Mouse (Mus musculus): ENCODE measurements around the gene Bmp4. TPM values are rescaled to one million over a fixed set of nuclear protein-coding genes. Genes with fewer than 3 reads are reported as not detected.

The Bmp4 gene
- not detected for total RNA-seq (2023)

DNA sequence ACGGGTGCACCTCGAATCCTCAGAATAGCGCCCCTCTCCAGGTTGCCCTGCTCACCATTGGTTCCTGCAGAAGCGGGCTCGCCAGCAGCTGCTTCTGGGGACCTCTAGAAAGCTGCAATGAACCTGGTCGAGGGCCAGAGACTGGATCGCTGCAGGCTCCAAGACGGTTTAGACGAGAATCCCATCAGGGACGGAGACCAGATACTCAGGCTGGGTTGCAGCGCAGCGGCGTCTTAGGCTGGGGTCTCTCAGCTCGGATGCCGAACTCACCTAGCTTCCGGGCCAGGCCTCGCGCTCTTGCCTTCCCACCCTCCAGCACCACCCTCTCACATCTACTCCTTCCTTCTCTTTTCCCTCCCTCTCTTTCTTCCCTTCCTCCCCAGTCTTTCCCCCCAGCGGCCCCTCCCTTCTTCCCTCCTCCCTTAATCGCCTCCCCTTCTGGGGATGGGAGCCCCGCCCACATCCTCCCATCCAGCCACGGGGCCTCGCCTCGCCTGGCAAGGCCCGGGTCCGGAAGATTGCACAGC is at the start of gene Bmp4:
Gene Bmp4, minus strand, starts transcription at position 421 of the 527 bp plus-strand sequence.

GRCm38 (mm10) chr14:46379285-46379684 is 11.2 kb downstream of the Bmp4 start, which contains the start of gene Gm15217:
TSS of gene Gm15217 (plus strand) at chr14:46379414.

Other genes with a start within 250 kb of the Bmp4 start
- not detected for gene Gm15217, start 11.3 kb downstream of the Bmp4 start, total RNA-seq (2023)